Mouse (Mus musculus) CH12.LX (cell line): ENCODE results near the gene Kcnn1. TPM values are rescaled to one million over a fixed set of nuclear protein-coding genes. Genes with fewer than 3 reads are reported as not detected.
"Not testable (repeated sequence)": the region's sequence is repeated elsewhere in the genome, so short reads cannot be mapped to it uniquely, and the experiment has no call there.

Experiments
- DNase-seq: peaks from one replicate; pipeline ENCODE4 v3.0.0-alpha.2; 2013; ENCODE audit errors: extremely low read depth
- H3K27ac ChIP-seq: 2 replicates; pipeline ENCODE4 v1.5.1; 2012; ENCODE audit warnings: low read depth, mild to moderate bottlenecking, control low read depth, moderate library complexity; ENCODE audit not compliant: insufficient read depth
- H3K27me3 ChIP-seq: replicated peaks from 2 replicates; pipeline ENCODE3; 2012; ENCODE audit warnings: inconsistent platforms
- H3K36me3 ChIP-seq, 2 experiments: replicated peaks in 1 of 2; 2 replicates each; pipeline versions ENCODE3 to v1.6.1; 2012; ENCODE audit warnings: inconsistent platforms in 1 of 2, low read length in 1 of 2, mild to moderate bottlenecking in 1 of 2, mixed read lengths in 1 of 2, moderate library complexity in 1 of 2; ENCODE audit not compliant: control insufficient read depth in 1 of 2, insufficient read depth in 1 of 2
- H3K4me1 ChIP-seq, 2 experiments: 2 replicates each; pipeline ENCODE4 v1.6.1; 2012; ENCODE audit warnings: inconsistent platforms in 1 of 2, moderate library complexity in 1 of 2; ENCODE audit not compliant: insufficient read depth in 2 of 2, control insufficient read depth in 1 of 2
- H3K4me2 ChIP-seq: 2 replicates; pipeline ENCODE4 v1.6.1; 2012; ENCODE audit warnings: low read depth, mild to moderate bottlenecking, control low read depth; ENCODE audit not compliant: poor library complexity, insufficient read depth, severe bottlenecking
- H3K4me3 ChIP-seq, 3 experiments: fragments of 150-350 bp in 1 of 3; sonication (generic) in 1 of 3; replicated peaks in 1 of 3; 2 replicates each; pipeline versions ENCODE3 to v1.5.1; 2011 to 2012; ENCODE audit warnings: low read depth in 2 of 3, low read length in 2 of 3, mild to moderate bottlenecking in 2 of 3, moderate library complexity in 2 of 3, control low read depth in 1 of 3, improper control_type of control experiment in 1 of 3, inconsistent platforms in 1 of 3, mixed read lengths in 1 of 3; ENCODE audit not compliant: poor library complexity in 1 of 3
- H3K79me2 ChIP-seq: replicated peaks from 2 replicates; pipeline ENCODE4 v1.6.1; 2012; ENCODE audit warnings: mild to moderate bottlenecking, moderate library complexity; ENCODE audit not compliant: control insufficient read depth, poor library complexity, insufficient read depth, severe bottlenecking; ENCODE audit errors: extremely low read depth
- H3K9ac ChIP-seq: 2 replicates; pipeline ENCODE4 v1.6.1; 2012; ENCODE audit warnings: low read depth, mild to moderate bottlenecking, control low read depth, moderate library complexity; ENCODE audit not compliant: insufficient read depth
- H3K9me3 ChIP-seq: replicated peaks from 2 replicates; pipeline ENCODE3; 2012; ENCODE audit warnings: low read length, inconsistent platforms, mixed read lengths
- BHLHE40 ChIP-seq: IDR thresholded peaks from 2 replicates; pipeline ENCODE4 v1.6.1; 2011; ENCODE audit warnings: mild to moderate bottlenecking, low read depth, low read length, improper control_type of control experiment
- CHD1 ChIP-seq: IDR thresholded peaks from 2 replicates; pipeline ENCODE4 v1.6.1; 2012; ENCODE audit warnings: low read depth, low read length, improper control_type of control experiment, inconsistent platforms
- ELF1 ChIP-seq: IDR thresholded peaks from 2 replicates; pipeline ENCODE4 v1.6.1; 2014; ENCODE audit warnings: low read depth, mild to moderate bottlenecking, inconsistent platforms, low read length, improper control_type of control experiment
- EP300 ChIP-seq: IDR thresholded peaks from 2 replicates; pipeline ENCODE4 v1.6.1; 2011; ENCODE audit warnings: low read length, improper control_type of control experiment
- ETS1 ChIP-seq: conservative IDR thresholded peaks from 2 replicates; pipeline ENCODE4 v1.6.1; 2012; ENCODE audit warnings: low read depth, mild to moderate bottlenecking, inconsistent platforms, low read length, improper control_type of control experiment, moderate library complexity
- JUN ChIP-seq: IDR thresholded peaks from 2 replicates; pipeline ENCODE4 v1.6.1; 2011; ENCODE audit warnings: low read depth, mild to moderate bottlenecking, low read length, improper control_type of control experiment, moderate library complexity; ENCODE audit not compliant: insufficient read depth
- JUND ChIP-seq: conservative IDR thresholded peaks from 2 replicates; pipeline ENCODE4 v1.6.1; 2011; ENCODE audit warnings: low read depth, low read length, improper control_type of control experiment
- MAFK ChIP-seq: IDR thresholded peaks from 2 replicates; pipeline ENCODE4 v1.6.1; 2011; ENCODE audit warnings: low read length, improper control_type of control experiment; ENCODE audit not compliant: insufficient replicate concordance
- MAZ ChIP-seq: IDR thresholded peaks from 2 replicates; pipeline ENCODE4 v1.6.1; 2012; ENCODE audit warnings: low read depth, mild to moderate bottlenecking, inconsistent platforms, low read length, improper control_type of control experiment, moderate library complexity
- NELFE ChIP-seq: IDR thresholded peaks from 2 replicates; pipeline ENCODE4 v1.6.1; 2011; ENCODE audit warnings: low read depth, low read length, improper control_type of control experiment
- NRF1 ChIP-seq: IDR thresholded peaks from 2 replicates; pipeline ENCODE4 v1.6.1; 2014; ENCODE audit warnings: low read depth, mild to moderate bottlenecking, inconsistent platforms, low read length, improper control_type of control experiment, moderate library complexity
- POLR2A ChIP-seq: IDR thresholded peaks from 2 replicates; pipeline ENCODE4 v1.6.1; 2011; ENCODE audit warnings: low read depth, mild to moderate bottlenecking, improper control_type of control experiment, low read length
- RAD21 ChIP-seq: IDR thresholded peaks from 2 replicates; pipeline ENCODE4 v1.6.1; 2011; ENCODE audit warnings: low read depth, mild to moderate bottlenecking, low read length, improper control_type of control experiment, moderate library complexity
- RCOR1 ChIP-seq: conservative IDR thresholded peaks from 2 replicates; pipeline ENCODE4 v1.6.1; 2012; ENCODE audit warnings: low read depth, mild to moderate bottlenecking, inconsistent platforms, low read length, improper control_type of control experiment
- TBP ChIP-seq: conservative IDR thresholded peaks from 2 replicates; pipeline ENCODE4 v1.6.1; 2011; ENCODE audit warnings: low read depth, low read length, improper control_type of control experiment
- TCF12 ChIP-seq: IDR thresholded peaks from 2 replicates; pipeline ENCODE4 v1.6.1; 2014; ENCODE audit warnings: low read depth, mild to moderate bottlenecking, inconsistent platforms, low read length, improper control_type of control experiment
- UBTF ChIP-seq: IDR thresholded peaks from 2 replicates; pipeline ENCODE4 v1.6.1; 2012; ENCODE audit warnings: low read depth, mild to moderate bottlenecking, inconsistent platforms, low read length, improper control_type of control experiment, moderate library complexity
- USF1 ChIP-seq: IDR thresholded peaks from 2 replicates; pipeline ENCODE4 v1.6.1; 2014; ENCODE audit warnings: low read depth, mild to moderate bottlenecking, inconsistent platforms, low read length, improper control_type of control experiment
- ZC3H11A ChIP-seq: IDR thresholded peaks from 2 replicates; pipeline ENCODE4 v1.6.1; 2012; ENCODE audit warnings: low read depth, mild to moderate bottlenecking, inconsistent platforms, low read length, improper control_type of control experiment
- ZMIZ1 ChIP-seq: IDR thresholded peaks from 2 replicates; pipeline ENCODE4 v1.6.1; 2012; ENCODE audit warnings: low read depth, mild to moderate bottlenecking, inconsistent platforms, low read length, improper control_type of control experiment
- ZNF384 ChIP-seq: IDR thresholded peaks from 2 replicates; pipeline ENCODE4 v1.6.1; 2012; ENCODE audit warnings: low read depth, low read length, improper control_type of control experiment, inconsistent platforms
- dilution Hi-C: fragments of 300-500 bp; cut with MboI; formaldehyde crosslinking; loops from 2 replicates; pipeline ENCODE4 v1.14.3; 2020; ENCODE audit warnings: low sequenced_read_pairs; ENCODE audit not compliant: extremely low pct_unique_long_range_greater_than_20kb, extremely low pct_ligation_motif_present
- in situ Hi-C: fragments of 300-500 bp; cut with MboI; formaldehyde crosslinking; loops from 3 replicates; pipeline ENCODE4 v1.14.3; 2019; ENCODE audit warnings: low sequenced_read_pairs, low pct_ligation_motif_present, low pct_unique_long_range_greater_than_20kb, mixed read lengths
- polyA plus RNA-seq: library from polyadenylated mRNA; unstranded; fragments of >175 nt; gene quantifications from 2 replicates; pipeline ENCODE4 v1.2.1, GENCODE M21; 2012; ENCODE audit warnings: low read depth; ENCODE audit not compliant: insufficient read length
- total RNA-seq, 2 experiments: library from RNA; depleted of rRNA; stranded (reverse); fragments of 300-350 nt in 1 of 2; fragments of >200 nt in 1 of 2; gene quantifications; 2 replicates each; pipeline ENCODE4 v1.2.3; 2012 to 2014

Gene Kcnn1
- total and polyA plus RNA-seq, 3 experiments, result 0.21 TPM; not detected in 2

DNA sequence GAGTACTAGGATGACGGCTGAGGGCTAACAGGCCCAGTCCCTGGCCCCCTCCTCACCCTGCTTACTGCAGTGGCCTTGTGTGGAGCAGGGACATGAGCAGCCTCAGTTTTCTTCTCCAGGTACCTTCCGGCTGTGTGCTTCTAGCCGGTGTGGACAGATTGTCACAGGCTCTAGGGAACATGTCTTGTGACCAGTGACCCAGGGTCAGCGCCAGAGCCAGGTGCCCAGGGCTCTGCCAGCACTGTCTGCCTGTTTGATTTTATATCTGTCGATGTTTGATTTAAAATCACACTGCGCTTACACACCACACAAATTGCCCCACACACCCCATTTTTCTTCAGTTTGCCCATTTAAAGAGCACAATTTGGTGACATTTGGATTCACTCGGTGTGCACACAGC lies 39.3 kb downstream of the Kcnn1 start:
- Histone ChIP-seq H3K27ac (no peak overlapping the region), H3K4me3 (no peak overlapping the region), H3K36me3 (peaks cover 19 to 34% of the 10 kb centered on the region in 2 experiments), H3K27me3 (no peaks in the 10 kb centered on the region), H3K4me1 (no peaks in the 10 kb centered on the region), H3K9me3 (peaks cover 3% of the 10 kb centered on the region), H3K9ac (no peak overlapping the region), H3K79me2 (no peaks in the 10 kb centered on the region), H3K4me2 (no peak overlapping the region)
- DNase-seq, result no peak
- dilution Hi-C loops (no loop called here), in situ Hi-C loops (no loop called here)
- TF ChIP-seq NRF1 (no peak), MAFK (no peak), TBP (no peak), ZMIZ1 (no peak), RAD21 (no peak), EP300 (no peak), NELFE (no peak), TCF12 (no peak)

DNA sequence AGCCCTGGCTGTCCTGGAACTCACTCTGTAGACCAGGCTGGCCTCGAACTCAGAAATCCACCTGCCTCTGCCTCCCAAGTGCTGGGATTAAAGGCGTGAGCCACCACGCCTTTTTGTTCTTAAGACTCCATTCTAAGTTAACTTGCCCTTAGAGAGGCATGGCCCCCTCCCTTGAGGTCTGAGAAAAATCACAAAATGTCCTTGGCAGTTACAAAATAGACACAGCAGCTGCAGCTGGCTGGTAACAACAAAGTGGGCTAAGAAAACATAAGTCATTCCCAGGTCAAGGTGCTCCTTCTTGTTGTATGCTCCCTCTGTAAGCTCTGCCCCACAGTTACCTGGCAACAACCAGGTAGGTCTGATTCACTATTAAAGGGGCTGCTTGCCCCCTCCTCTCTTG lies 40.5 kb downstream of the Kcnn1 start:
- in situ Hi-C loops, DNase-seq, H3K4me1 ChIP-seq, H3K4me3 ChIP-seq, H3K27me3 ChIP-seq, dilution Hi-C loops, H3K79me2 ChIP-seq, H3K27ac ChIP-seq, H3K9me3 ChIP-seq, H3K4me2 ChIP-seq, H3K9ac ChIP-seq: not testable (repeated sequence)
- peaks cover 22 to 40% of the 10 kb centered on the region in 2 experiments for H3K36me3 ChIP-seq

DNA sequence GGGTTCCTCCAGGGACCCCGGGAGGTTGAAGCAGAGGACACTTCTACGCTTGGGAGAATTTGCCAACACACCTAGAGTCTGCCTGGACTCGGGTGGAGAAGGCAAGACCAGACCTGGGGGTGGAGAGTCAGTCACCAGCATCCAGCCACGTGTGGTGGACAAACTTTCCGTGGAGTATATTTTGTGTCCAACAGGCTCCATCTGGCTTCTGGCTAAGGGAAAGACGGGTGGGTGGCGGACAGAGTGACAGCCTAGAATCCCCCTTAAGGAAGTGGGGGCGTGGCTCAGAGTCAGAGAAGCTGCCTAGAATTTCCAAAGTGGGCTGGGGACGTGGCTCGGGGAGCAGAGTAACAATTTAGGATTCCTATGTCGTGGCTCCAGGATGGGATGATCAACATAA lies 41.1 kb downstream of the Kcnn1 start:
- Histone ChIP-seq H3K4me3 (no peak overlapping the region), H3K4me2 (no peak overlapping the region), H3K27me3 (no peaks in the 10 kb centered on the region), H3K27ac (no peak overlapping the region), H3K4me1 (no peaks in the 10 kb centered on the region), H3K9me3 (peaks cover 2% of the 10 kb centered on the region), H3K79me2 (no peaks in the 10 kb centered on the region), H3K9ac (no peak overlapping the region), H3K36me3 (peaks cover 24 to 43% of the 10 kb centered on the region in 2 experiments)
- no peak for TF ChIP-seq NELFE
- no peak for TF ChIP-seq ETS1
- no peak for TF ChIP-seq JUN
- no peak for TF ChIP-seq TCF12
- TF ChIP-seq RCOR1, result no peak
- no peak for TF ChIP-seq USF1
- no peak for TF ChIP-seq MAZ
- no peak for TF ChIP-seq CHD1
- no peak for TF ChIP-seq JUND
- no peak for TF ChIP-seq ZC3H11A
- TF ChIP-seq UBTF, result no peak
- no peak for TF ChIP-seq EP300
- no peak for TF ChIP-seq ELF1
- no peak for TF ChIP-seq BHLHE40
- TF ChIP-seq POLR2A, result no peak
- no peak for TF ChIP-seq ZNF384
- DNase-seq, result no peak
- in situ Hi-C loops (no loop called here), dilution Hi-C loops (no loop called here)
